8 mouse cellular contexts compared by ENCODE assay signal in the genomic region with DNA sequence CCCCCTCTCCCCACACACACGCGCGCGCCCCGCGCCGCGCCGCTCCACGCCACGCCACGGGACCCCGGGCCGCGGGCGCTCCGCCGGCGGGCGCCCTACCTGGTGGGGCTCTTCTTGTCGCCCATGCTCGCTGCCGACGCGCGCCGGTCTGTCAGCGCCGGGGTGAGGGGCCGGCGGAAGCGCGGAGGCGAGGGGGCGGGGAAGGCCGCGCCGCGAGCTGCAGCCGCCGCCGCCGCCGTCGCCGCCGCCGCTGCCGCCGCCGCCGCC. TPM values are rescaled to one million over a fixed set of nuclear protein-coding genes. Genes with fewer than 3 reads are reported as not detected.
DNase-seq lines count a peak whose midpoint lies in the region; ATAC-seq lines count a peak whose summit lies in the region.

No protein-coding gene starts in this region.

- no peaks in the 10 kb centered on the region for H3K27me3 ChIP-seq in lung, embryonic 16.5 days (ENCODE audit: control insufficient read depth, insufficient read depth, low read depth, low read length)
- H3K27me3 ChIP-seq in forebrain, embryonic 10.5 days (ENCODE audit: poor library complexity, severe bottlenecking): peaks cover 13% of the 10 kb centered on the region; the same call in 1 of the 2 replicates
- H3K27me3 ChIP-seq in limb, embryonic 10.5 days (ENCODE audit: low read depth, poor library complexity, severe bottlenecking): no peaks in the 10 kb centered on the region
- no peaks in the 10 kb centered on the region for H3K27me3 ChIP-seq in neural tube, embryonic 15.5 days (replicated peaks)

- peak overlapping the region; percentile 92 for H3K27ac ChIP-seq in lung, embryonic 16.5 days (ENCODE audit: low read length)
- H3K27ac ChIP-seq in forebrain, embryonic 10.5 days: peak overlapping the region; percentile 95
- H3K27ac ChIP-seq in limb, embryonic 10.5 days: peak overlapping the region; percentile 97
- H3K27ac ChIP-seq in neural tube, embryonic 15.5 days (replicated peaks): peak overlapping the region; percentile 94

- no peak for DNase-seq in lung, postnatal 25 days (ENCODE audit: low spot score)
- DNase-seq in forebrain, embryonic 10.5 days (ENCODE audit: extremely low spot score, low spot score): no peak
- no peak for DNase-seq in limb, embryonic 10.5 days (ENCODE audit: low spot score)
- DNase-seq in cerebellum, adult 9-11 months: no peak
- DNase-seq in urinary bladder, adult 18-20 months (ENCODE audit: low spot score in 2 of 2): no peak
- no peak for DNase-seq in T-cell, adult 2 months (ENCODE audit: low spot score)

- H3K4me1 ChIP-seq in lung, embryonic 16.5 days (replicated peaks; ENCODE audit: control insufficient read depth, insufficient read depth, low read length): peaks cover 7% of the 10 kb centered on the region
- H3K4me1 ChIP-seq in forebrain, embryonic 10.5 days: peaks cover 27% of the 10 kb centered on the region
- H3K4me1 ChIP-seq in limb, embryonic 10.5 days: peaks cover 14% of the 10 kb centered on the region; the same call in 1 of the 2 replicates
- H3K4me1 ChIP-seq in neural tube, embryonic 15.5 days: peaks cover 16% of the 10 kb centered on the region

- H3K36me3 ChIP-seq in lung, embryonic 16.5 days (ENCODE audit: control insufficient read depth, insufficient read depth, low read length): peaks cover 5% of the 10 kb centered on the region; the same call in 1 of the 2 replicates
- H3K36me3 ChIP-seq in forebrain, embryonic 10.5 days (replicated peaks): peaks cover 14% of the 10 kb centered on the region
- H3K36me3 ChIP-seq in limb, embryonic 10.5 days: peaks cover 18% of the 10 kb centered on the region
- H3K36me3 ChIP-seq in neural tube, embryonic 15.5 days: 0 out of 2 replicates have a peak, but pooled peaks cover 4% of the 10 kb centered on the region

- peak overlapping the region; percentile 88 for H3K9ac ChIP-seq in lung, embryonic 16.5 days (ENCODE audit: low read length)
- H3K9ac ChIP-seq in neural tube, embryonic 15.5 days (replicated peaks): peak overlapping the region; percentile 81

- 0% methylated on average over 4 of the region's 52 CpGs for WGBS in lung, embryonic 16.5 days
- WGBS in forebrain, embryonic 10.5 days: under 1% methylated on average over 37 of the region's 52 CpGs
- WGBS in limb, embryonic 10.5 days: 5% methylated on average over 51 of the region's 52 CpGs
- under 1% methylated on average over 27 of the region's 52 CpGs for WGBS in neural tube, embryonic 15.5 days

- H3K9me3 ChIP-seq in lung, embryonic 16.5 days (ENCODE audit: control insufficient read depth, low read length): no peaks in the 10 kb centered on the region
- H3K9me3 ChIP-seq in forebrain, embryonic 10.5 days: no peaks in the 10 kb centered on the region
- no peaks in the 10 kb centered on the region for H3K9me3 ChIP-seq in limb, embryonic 10.5 days (replicated peaks)
- H3K9me3 ChIP-seq in neural tube, embryonic 15.5 days (replicated peaks): no peaks in the 10 kb centered on the region

- H3K4me2 ChIP-seq in lung, embryonic 16.5 days (ENCODE audit: low read depth, low read length): peak overlapping the region; percentile 78
- peak overlapping the region; percentile 87 for H3K4me2 ChIP-seq in neural tube, embryonic 15.5 days

- no peak for ATAC-seq in lung, embryonic 16.5 days (ENCODE audit: low read depth)
- ATAC-seq in neural tube, embryonic 15.5 days (ENCODE audit: low FRiP score): no peak

- peak overlapping the region; percentile 92 for H3K4me3 ChIP-seq in lung, embryonic 16.5 days (ENCODE audit: low read length)
- H3K4me3 ChIP-seq in forebrain, embryonic 10.5 days: peak overlapping the region; percentile 87
- H3K4me3 ChIP-seq in limb, embryonic 10.5 days: peak overlapping the region; percentile 88
- H3K4me3 ChIP-seq in neural tube, embryonic 15.5 days (replicated peaks): peak overlapping the region; percentile 83

RNA-seq across cellular contexts. Expression of gene Yaf2, which starts 0.1 kb away (rescaled TPM):
- 47.3 and 55.3 TPM in 2 replicates for polyA plus RNA-seq in lung, embryonic 16.5 days (2015; fragmentation: Nextera tagmentation; extraction: Ambion mirVana)
- polyA plus RNA-seq in forebrain, embryonic 10.5 days (2016; fragmentation: Nextera tagmentation; extraction: Ambion mirVana): 91.2 and 109 TPM in 2 replicates
- 106 and 128 TPM in 2 replicates for polyA plus RNA-seq in limb, embryonic 10.5 days (2016; fragmentation: Nextera tagmentation; extraction: Ambion mirVana)
- polyA plus RNA-seq in neural tube, embryonic 15.5 days (2015; fragmentation: Nextera tagmentation; extraction: Ambion mirVana): 123 and 139 TPM in 2 replicates
